ENCODE assay signal across 17 mouse cellular contexts in the genomic region with DNA sequence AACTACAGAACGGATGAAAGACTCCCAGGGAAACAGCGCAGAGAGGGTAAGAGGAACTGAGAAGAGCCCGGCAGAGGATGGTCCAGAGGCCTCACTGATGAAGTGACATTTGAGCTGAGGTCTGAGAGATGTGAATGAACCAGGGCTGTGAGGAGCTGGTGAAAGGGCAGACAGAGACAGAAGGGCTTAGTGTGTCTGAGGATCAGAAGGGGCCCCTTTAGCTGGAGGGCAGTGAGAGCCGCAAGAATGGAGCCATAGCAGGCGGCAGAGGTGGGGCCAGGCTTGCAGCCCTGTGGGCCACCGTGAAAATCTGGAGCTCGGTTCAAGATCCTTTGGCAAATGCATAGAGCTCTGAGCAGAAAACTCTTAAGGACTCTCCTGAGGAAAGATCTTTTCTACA. TPM values are rescaled to one million over a fixed set of nuclear protein-coding genes. Genes with fewer than 3 reads are reported as not detected.
DNase-seq lines count a peak whose midpoint lies in the region; ATAC-seq lines count a peak whose summit lies in the region.
"Had no signal": no experiment of that assay in that cellular context is flagged by ENCODE, and none has a peak within 500 bp of the region (broad histone marks: within the 10 kb centered on the region; RNA-seq: fewer than 3 reads in every experiment).

No protein-coding gene starts in this region.

- no peaks in the 10 kb centered on the region for H3K36me3 ChIP-seq in heart, embryonic 10.5 days
- no peaks in the 10 kb centered on the region for H3K36me3 ChIP-seq in limb, embryonic 13.5 days
- no peaks in the 10 kb centered on the region for H3K36me3 ChIP-seq in limb, embryonic 10.5 days
- H3K36me3 ChIP-seq in forebrain, embryonic 14.5 days (ENCODE audit: control insufficient read depth, insufficient read depth, low read length), result no peaks in the 10 kb centered on the region

- H3K27me3 ChIP-seq in heart, embryonic 10.5 days (ENCODE audit: insufficient read depth, poor library complexity, severe bottlenecking), result no peaks in the 10 kb centered on the region
- H3K27me3 ChIP-seq in limb, embryonic 13.5 days, result no peaks in the 10 kb centered on the region
- H3K27me3 ChIP-seq in limb, embryonic 10.5 days (ENCODE audit: low read depth, poor library complexity, severe bottlenecking), result no peaks in the 10 kb centered on the region
- no peaks in the 10 kb centered on the region for H3K27me3 ChIP-seq in forebrain, embryonic 14.5 days (replicated peaks; ENCODE audit: control insufficient read depth, insufficient read depth, low read length)
- H3K27me3 ChIP-seq: liver, embryonic 12.5 days had no signal

- intact Hi-C loops in heart, postnatal 25 days (cut with DNase I), result no loop called here

- H3K4me1 ChIP-seq in heart, embryonic 10.5 days, result peaks cover 12% of the 10 kb centered on the region
- peaks cover 29% of the 10 kb centered on the region for H3K4me1 ChIP-seq in limb, embryonic 13.5 days
- peaks cover 36% of the 10 kb centered on the region for H3K4me1 ChIP-seq in limb, embryonic 10.5 days
- H3K4me1 ChIP-seq in forebrain, embryonic 14.5 days (ENCODE audit: control insufficient read depth, insufficient read depth, low read length), result peaks cover 11% of the 10 kb centered on the region

- H3K9ac ChIP-seq in limb, embryonic 13.5 days, result 0 out of 2 replicates have a peak overlapping the region, but pooled peaks have one; percentile 31
- H3K9ac ChIP-seq in forebrain, embryonic 14.5 days (ENCODE audit: low read length), result no peak overlapping the region
- H3K9ac ChIP-seq: liver, embryonic 12.5 days had no signal

- peak overlapping the region; percentile 33 for H3K4me3 ChIP-seq in heart, embryonic 10.5 days
- no peak overlapping the region for H3K4me3 ChIP-seq in limb, embryonic 13.5 days
- H3K4me3 ChIP-seq in limb, embryonic 10.5 days, result no peak overlapping the region
- no peak overlapping the region for H3K4me3 ChIP-seq in forebrain, embryonic 14.5 days (ENCODE audit: low read depth, low read length)
- H3K4me3 ChIP-seq: liver, embryonic 12.5 days had no signal

- H3K9me3 ChIP-seq in heart, embryonic 10.5 days, result no peaks in the 10 kb centered on the region
- peaks cover 3% of the 10 kb centered on the region; the same call in 1 of the 2 replicates for H3K9me3 ChIP-seq in limb, embryonic 13.5 days
- H3K9me3 ChIP-seq in limb, embryonic 10.5 days (replicated peaks), result no peaks in the 10 kb centered on the region
- H3K9me3 ChIP-seq in forebrain, embryonic 14.5 days (replicated peaks; ENCODE audit: control insufficient read depth, low read length), result no peaks in the 10 kb centered on the region

- peak; percentile 36; the same call in 1 of the 2 replicates for ATAC-seq in limb, embryonic 13.5 days (ENCODE audit: low FRiP score, low read depth)
- ATAC-seq in forebrain, embryonic 14.5 days, result no peak; the same call in 1 of the 2 replicates
- ATAC-seq: inflammation-experienced regulatory T-cells, adult 6 months; liver, embryonic 12.5 days; lung, postnatal 0 days had no signal

- DNase-seq in heart, embryonic 10.5 days (ENCODE audit: low spot score), result no peak
- DNase-seq in heart, postnatal 25 days (ENCODE audit: low spot score), result no peak
- no peak for DNase-seq in limb, embryonic 10.5 days (ENCODE audit: low spot score)
- peak; percentile 73 for DNase-seq in embryo, embryonic 10.5 days (ENCODE audit: low spot score)
- DNase-seq in forebrain, embryonic 14.5 days (ENCODE audit: low spot score), result no peak
- no peak for DNase-seq in adrenal gland, postnatal 4 days (ENCODE audit: low spot score in 2 of 2)
- no peak for DNase-seq in right cerebral cortex, postnatal 36 days (ENCODE audit: low spot score in 2 of 2)
- DNase-seq: adrenal gland, adult 8-10 months; B cell, adult 2 months; cerebellum, postnatal 14 days; heart, adult 18-20 months; kidney, postnatal 25 days; thymus, postnatal 14 days had no signal

- H3K4me2 ChIP-seq in limb, embryonic 13.5 days (replicated peaks), result peak overlapping the region; percentile 25; the same call in 1 of the 2 replicates
- H3K4me2 ChIP-seq in forebrain, embryonic 14.5 days (ENCODE audit: low read length), result no peak overlapping the region
- H3K4me2 ChIP-seq: liver, embryonic 12.5 days had no signal

- peak overlapping the region; percentile 80 for H3K27ac ChIP-seq in heart, embryonic 10.5 days
- H3K27ac ChIP-seq in limb, embryonic 13.5 days, result peak overlapping the region; percentile 3; the same call in 1 of the 2 replicates
- H3K27ac ChIP-seq in limb, embryonic 10.5 days, result no peak overlapping the region
- 0 out of 2 replicates have a peak overlapping the region, but pooled peaks have one; percentile 10 for H3K27ac ChIP-seq in forebrain, embryonic 14.5 days (ENCODE audit: low read depth, low read length)
- H3K27ac ChIP-seq: liver, embryonic 12.5 days had no signal

- WGBS in heart, embryonic 10.5 days, result 5% methylated on average over 7 of the region's 7 CpGs
- 13% methylated on average over 7 of the region's 7 CpGs for WGBS in limb, embryonic 13.5 days
- WGBS in limb, embryonic 10.5 days, result 7% methylated on average over 7 of the region's 7 CpGs
- whole genome bisulfite sequencing in forebrain, embryonic 14.5 days, result 8% methylated on average over 7 of the region's 7 CpGs

RNA-seq across cellular contexts. Expression of gene Metap1d, which starts 26.8 kb away (rescaled TPM):
- polyA plus RNA-seq in heart, embryonic 10.5 days (2016; fragmentation: Nextera tagmentation; extraction: Ambion mirVana), result 29.0 and 31.6 TPM in 2 replicates
- total RNA-seq in heart, postnatal 25 days (2021), result 10 to 100 TPM; 45.8 to 47.9 TPM
- 43.9 and 48.3 TPM in 2 replicates for polyA plus RNA-seq in limb, embryonic 13.5 days (2015; fragmentation: Nextera tagmentation; extraction: Ambion mirVana)
- 21.4 and 28.8 TPM in 2 replicates for polyA plus RNA-seq in limb, embryonic 10.5 days (2016; fragmentation: Nextera tagmentation; extraction: Ambion mirVana)
- polyA plus RNA-seq in forebrain, embryonic 14.5 days (2014; fragmentation: Nextera tagmentation; extraction: Ambion mirVana), result 39.9 and 43.3 TPM in 2 replicates
- 10 to 100 TPM; 40.6 to 43.6 TPM for total RNA-seq in adrenal gland, postnatal 4 days (2021)

RNA-seq across cellular contexts. Expression of gene Dlx1, which starts 48.0 kb away (rescaled TPM):
- polyA plus RNA-seq in heart, embryonic 10.5 days (2016; fragmentation: Nextera tagmentation; extraction: Ambion mirVana), result 3.5 and 4.3 TPM in 2 replicates
- total RNA-seq in heart, postnatal 25 days (2021), result under 1 TPM; 0.14 to 0.99 TPM
- polyA plus RNA-seq in limb, embryonic 13.5 days (2015; fragmentation: Nextera tagmentation; extraction: Ambion mirVana), result 5.3 and 6.0 TPM in 2 replicates
- 5.7 and 9.0 TPM in 2 replicates for polyA plus RNA-seq in limb, embryonic 10.5 days (2016; fragmentation: Nextera tagmentation; extraction: Ambion mirVana)
- 155 and 176 TPM in 2 replicates for polyA plus RNA-seq in forebrain, embryonic 14.5 days (2014; fragmentation: Nextera tagmentation; extraction: Ambion mirVana)
- 1 to 10 TPM; 2.2 to 2.4 TPM for total RNA-seq in adrenal gland, postnatal 4 days (2021)
- polyA plus RNA-seq: inflammation-experienced regulatory T-cells, adult 6 months; lung, postnatal 0 days had no signal

Comparison
In these comparisons a context has a peak if more than half of its experiments do, and no peak if none do; other contexts are left out.
1. RNA of gene Dlx1, which starts 48.0 kb away (polyA plus RNA-seq): 155 to 176 TPM in forebrain, embryonic 14.5 days; 5.3 to 6.0 TPM in limb, embryonic 13.5 days, 5.7 to 9.0 TPM in limb, embryonic 10.5 days and 3.5 to 4.3 TPM in heart, embryonic 10.5 days; every median in the first group is over 10 times any median in the second.